Mouse (Mus musculus): Measurements from ENCODE around the gene Neu3. TPM values are rescaled to one million over a fixed set of nuclear protein-coding genes. Genes with fewer than 3 reads are reported as not detected.

Neu3 gene
- total and polyA plus RNA-seq, 3 experiments = 3.1 to 3.5 TPM; not detected in 1

- Histone ChIP-seq H3K4me1 (ENCODE audit: control insufficient read depth in 1 of 2, insufficient read depth in 2 of 2, low read length in 2 of 2) (peaks cover 12 to 14% of the 10 kb centered on the region in 2 experiments), H3K9ac (ENCODE audit: control insufficient read depth, low read depth, low read length, poor library complexity, severe bottlenecking) (no peak overlapping the region), H3K36me3 (ENCODE audit: control insufficient read depth in 1 of 2, insufficient read depth in 2 of 2, low read length in 2 of 2) (peaks cover 16 to 38% of the 10 kb centered on the region in 2 experiments), H3K9me3 (replicated peaks; ENCODE audit: insufficient read depth, low read length) (no peaks in the 10 kb centered on the region), H3K27me3 (ENCODE audit: control insufficient read depth in 1 of 2, insufficient read depth in 2 of 2, low read length in 2 of 2) (no peaks in the 10 kb centered on the region), H3K27ac (ENCODE audit: control insufficient read depth, low read depth, low read length) (no peak overlapping the region), H3K79me2 (ENCODE audit: control insufficient read depth, insufficient read depth, low read length, poor library complexity) (peaks cover 38% of the 10 kb centered on the region), H3K4me3 (ENCODE audit: control insufficient read depth in 1 of 2, insufficient read depth in 1 of 2, low read depth in 2 of 2, low read length in 2 of 2) (no peak overlapping the region)
- TF ChIP-seq UBTF (IDR thresholded peaks at IDR 0.05; ENCODE audit: borderline replicate concordance, insufficient read depth, low read depth, low read length) = no peak
- DNase-seq (ENCODE audit: low read depth, low spot score) = no peak
These were observed 25.1 kb upstream of the Neu3 start for GRCm38 (mm10) chr7:99853350-99853749.

GRCm38 (mm10) chr7:99851618-99852017 lies 23.4 kb upstream of the Neu3 start:
- H3K9me3 ChIP-seq (replicated peaks; ENCODE audit: insufficient read depth, low read length) = no peaks in the 10 kb centered on the region
- H3K9ac ChIP-seq (ENCODE audit: control insufficient read depth, low read depth, low read length, poor library complexity, severe bottlenecking) = no peak overlapping the region
- TF ChIP-seq ETS1 (IDR thresholded peaks at IDR 0.05; ENCODE audit: low read depth, low read length) (no peak), TAL1 (IDR thresholded peaks at IDR 0.05; ENCODE audit: low read length) (no peak), SMC3 (IDR thresholded peaks at IDR 0.05; ENCODE audit: low read depth, low read length) (no peak), CHD1 (IDR thresholded peaks at IDR 0.05; ENCODE audit: low read depth, low read length) (no peak), NELFE (IDR thresholded peaks at IDR 0.05; ENCODE audit: low read depth, low read length) (no peak), CHD2 (IDR thresholded peaks at IDR 0.05; ENCODE audit: low read length) (no peak), RCOR1 (IDR thresholded peaks at IDR 0.05; ENCODE audit: low read depth, low read length) (no peak), EP300 (IDR thresholded peaks at IDR 0.05; ENCODE audit: low read depth in 1 of 2, low read length in 2 of 2) (no peak), MYB (IDR thresholded peaks at IDR 0.05; ENCODE audit: low read depth, low read length) (no peak), MAFK (IDR thresholded peaks at IDR 0.05; ENCODE audit: borderline replicate concordance, low read depth, low read length) (no peak), HCFC1 (IDR thresholded peaks at IDR 0.05; ENCODE audit: low read depth, low read length) (no peak), USF1 (IDR thresholded peaks at IDR 0.05; ENCODE audit: low read depth, low read length) (no peak), JUND (IDR thresholded peaks at IDR 0.05; ENCODE audit: low read depth, low read length) (no peak), SIN3A (IDR thresholded peaks at IDR 0.05; ENCODE audit: low read length) (no peak), MAZ (IDR thresholded peaks at IDR 0.05; ENCODE audit: low read depth, low read length) (no peak), MEF2A (IDR thresholded peaks at IDR 0.05; ENCODE audit: extremely low read depth, insufficient replicate concordance, low read depth, low read length, poor library complexity, severe bottlenecking) (no peak), KAT2A (conservative IDR thresholded peaks at IDR 0.05; ENCODE audit: low read depth, low read length) (no peak), ZKSCAN1 (IDR thresholded peaks at IDR 0.05; ENCODE audit: low read depth, low read length) (no peak), GATA1 (IDR thresholded peaks at IDR 0.05; ENCODE audit: low read depth, low read length) (no peak)

More at GRCm38 (mm10) chr7:99851618-99852017, 23.4 kb upstream of the Neu3 start:
- no peak for DNase-seq (ENCODE audit: low read depth, low spot score)
- H3K4me3 ChIP-seq (ENCODE audit: control insufficient read depth in 1 of 2, insufficient read depth in 1 of 2, low read depth in 2 of 2, low read length in 2 of 2) = no peak overlapping the region
- H3K4me1 ChIP-seq (ENCODE audit: control insufficient read depth in 1 of 2, insufficient read depth in 2 of 2, low read length in 2 of 2) = peaks cover 4% of the 10 kb centered on the region in 2 experiments; a peak in 2 of 4 replicates
- peaks cover 9 to 44% of the 10 kb centered on the region in 2 experiments for H3K36me3 ChIP-seq (ENCODE audit: control insufficient read depth in 1 of 2, insufficient read depth in 2 of 2, low read length in 2 of 2)
- peaks cover 26% of the 10 kb centered on the region for H3K79me2 ChIP-seq (ENCODE audit: control insufficient read depth, insufficient read depth, low read length, poor library complexity)
- H3K27ac ChIP-seq (ENCODE audit: control insufficient read depth, low read depth, low read length) = no peak overlapping the region
- H3K27me3 ChIP-seq (ENCODE audit: control insufficient read depth in 1 of 2, insufficient read depth in 2 of 2, low read length in 2 of 2) = no peaks in the 10 kb centered on the region
